Mouse (Mus musculus): ENCODE data around the gene Zfyve1.

DNA sequence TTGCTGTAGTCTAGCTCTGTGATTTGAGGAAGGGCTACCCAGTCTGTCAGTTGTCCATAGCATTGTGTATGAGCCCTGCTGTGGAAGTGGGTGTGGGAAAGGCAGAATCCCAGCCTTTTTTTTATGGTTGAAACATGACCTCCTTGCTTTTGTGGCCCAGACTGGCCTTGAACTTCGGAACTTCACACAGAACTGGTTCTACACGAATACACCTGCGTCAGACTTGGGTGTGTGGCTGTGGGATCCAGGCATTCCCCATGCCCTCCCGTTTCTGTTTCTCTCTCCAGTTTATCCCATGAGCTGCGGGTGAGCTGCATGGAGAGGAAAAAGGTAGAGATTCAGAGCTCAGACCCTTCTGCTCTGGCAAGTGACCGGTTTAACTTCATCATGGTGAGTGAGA is 65.0 kb downstream of the Zfyve1 start:
- TF ChIP-seq CTCF (IDR thresholded peaks at IDR 0.05; ENCODE audit: borderline replicate concordance, extremely low read depth, insufficient read depth, insufficient read length) (no peak), POLR2A (IDR thresholded peaks at IDR 0.05; ENCODE audit: borderline replicate concordance, extremely low read depth, insufficient read depth, insufficient read length, poor library complexity, severe bottlenecking) (no peak)
